Mouse (Mus musculus) thymus, postnatal 0 days (tissue): ENCODE results near the gene Cep350. TPM values are rescaled to one million over a fixed set of nuclear protein-coding genes. Genes with fewer than 3 reads are reported as not detected.
"Not testable (repeated sequence)": the region's sequence is repeated elsewhere in the genome, so short reads cannot be mapped to it uniquely, and the experiment has no call there.

Experiments
- DNase-seq: peaks from one replicate; pipeline ENCODE4 v3.0.0-alpha.2; 2015; ENCODE audit warnings: low spot score
- polyA plus RNA-seq: library from polyadenylated mRNA; unstranded; fragments of >200 nt; fragmentation: Nextera tagmentation; extraction: Ambion mirVana; gene quantifications from 2 replicates; pipeline ENCODE4 v1.2.1, GENCODE M21; 2015

Gene Cep350
- polyA plus RNA-seq, 1 experiment from 2014 or later: 16.9 TPM

DNA sequence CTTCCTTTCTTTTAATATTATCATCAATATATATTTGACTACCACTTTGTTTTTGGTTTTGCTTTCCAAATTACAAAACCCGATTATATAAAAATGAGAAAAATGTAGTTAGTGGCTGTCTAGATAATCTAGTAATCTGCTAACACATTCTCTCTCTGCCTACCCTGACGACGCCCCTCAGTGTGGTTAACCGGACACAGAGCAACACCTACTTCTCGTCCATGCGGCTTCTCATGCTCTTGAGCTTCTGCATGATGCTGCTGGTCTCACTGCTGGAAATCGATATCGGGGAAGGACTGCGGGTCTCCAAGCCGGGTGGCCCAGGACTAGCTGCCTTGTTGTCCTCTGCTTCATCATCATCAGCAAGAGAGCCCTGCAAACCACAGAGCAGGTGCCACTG lies 78.7 kb downstream of the Cep350 start:
- DNase-seq: no peak

- DNase-seq: no peak
Observed at GRCm38 (mm10) chr1:155886846-155887245, 86.2 kb downstream of the Cep350 start.

GRCm38 (mm10) chr1:155882646-155883231 lies 90.3 kb downstream of the Cep350 start:
- DNase-seq: not testable (repeated sequence)

GRCm38 (mm10) chr1:155879596-155879995 lies 93.5 kb downstream of the Cep350 start:
- DNase-seq: no peak

DNA sequence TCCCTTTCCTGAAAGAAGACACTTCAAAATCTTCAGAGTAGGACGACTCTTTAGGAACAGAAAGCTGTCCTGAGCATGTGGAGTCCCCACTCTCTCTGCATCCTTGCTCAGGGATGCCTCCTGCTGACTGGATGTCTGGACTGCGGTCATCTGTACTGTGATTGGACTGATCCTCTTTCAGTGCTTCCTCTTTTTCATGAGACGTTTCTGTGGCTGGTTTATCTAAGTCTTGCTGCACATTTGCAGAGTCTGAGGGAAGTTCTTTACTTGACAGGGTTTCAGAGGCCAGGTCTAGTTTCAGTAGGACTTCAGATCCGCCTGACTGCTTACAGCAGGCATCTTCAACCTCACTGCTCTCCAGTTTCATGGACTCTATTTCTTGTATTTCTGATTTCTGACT lies 110.1 kb downstream of the Cep350 start:
- DNase-seq: no peak

- DNase-seq: no peak
Observed at GRCm38 (mm10) chr1:155854926-155855702, 117.9 kb downstream of the Cep350 start.

- no peak for DNase-seq
Observed at GRCm38 (mm10) chr1:155853009-155853408, 120.0 kb downstream of the Cep350 start.

GRCm38 (mm10) chr1:155844235-155844634 lies 128.8 kb downstream of the Cep350 start:
- no peak for DNase-seq

DNA sequence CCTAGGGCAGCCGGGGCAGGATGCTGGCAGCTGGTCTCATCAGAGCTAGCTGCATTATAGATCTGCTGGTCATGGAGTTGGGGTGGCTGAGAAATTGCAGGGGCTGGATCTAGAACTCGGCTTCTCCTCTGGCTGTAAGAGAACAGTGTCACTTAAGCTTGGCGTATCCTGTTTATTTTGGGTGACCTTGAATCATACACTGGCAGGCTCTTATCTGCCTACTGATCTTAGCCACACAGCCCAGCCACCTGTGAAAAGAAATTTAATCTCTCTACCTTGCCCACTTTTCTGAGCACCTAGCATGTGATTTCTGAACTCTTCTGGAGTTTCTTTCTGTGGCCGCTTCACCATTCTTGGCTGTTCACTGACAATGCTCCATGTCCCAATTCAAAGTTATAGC lies 129.5 kb downstream of the Cep350 start:
- DNase-seq: peak; percentile 7

GRCm38 (mm10) chr1:155835667-155836066 lies 137.4 kb downstream of the Cep350 start:
- DNase-seq: no peak

DNA sequence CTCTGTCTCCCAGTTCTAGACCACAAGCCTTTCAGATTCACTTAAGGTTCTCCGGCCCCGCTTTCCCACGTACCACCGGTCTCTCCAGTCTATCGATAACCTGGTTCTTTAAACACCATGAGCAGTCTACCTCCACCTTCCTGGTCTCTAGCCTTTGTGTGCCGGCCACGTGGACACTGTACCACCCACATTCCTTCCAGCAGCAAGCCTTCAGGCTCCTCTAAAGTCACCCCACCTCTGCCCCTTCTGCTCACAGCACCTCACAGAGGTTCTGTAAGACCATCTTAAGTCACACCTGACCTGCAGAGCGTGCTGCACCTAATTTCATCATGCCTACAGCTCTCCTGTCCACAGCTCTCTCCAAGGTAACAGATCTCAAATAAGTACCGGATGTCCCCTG lies 139.4 kb downstream of the Cep350 start:
- DNase-seq: no peak

DNA sequence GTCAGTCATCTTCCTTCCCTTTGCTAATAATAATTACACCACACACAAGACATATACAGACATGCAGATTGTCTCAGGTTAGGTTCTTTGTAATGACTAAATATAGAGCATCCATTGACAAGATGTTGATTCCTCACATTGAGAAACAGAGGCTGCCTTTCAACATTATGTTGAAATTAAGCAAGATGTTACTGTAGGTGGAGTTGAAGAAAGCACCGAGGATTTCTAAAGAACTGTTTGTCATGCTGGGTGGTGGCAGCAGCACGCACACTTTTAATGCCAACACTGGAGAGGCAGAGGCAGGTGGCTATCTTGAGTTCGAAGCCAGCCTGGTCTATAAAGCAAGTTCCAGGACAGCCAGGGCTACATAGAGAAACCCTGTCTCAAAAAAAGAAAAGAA lies 141.1 kb downstream of the Cep350 start:
- no peak for DNase-seq

- DNase-seq: no peak
Observed at GRCm38 (mm10) chr1:155830861-155831260, 142.2 kb downstream of the Cep350 start.

GRCm38 (mm10) chr1:155827703-155828295 lies 145.3 kb downstream of the Cep350 start:
- DNase-seq: no peak

DNA sequence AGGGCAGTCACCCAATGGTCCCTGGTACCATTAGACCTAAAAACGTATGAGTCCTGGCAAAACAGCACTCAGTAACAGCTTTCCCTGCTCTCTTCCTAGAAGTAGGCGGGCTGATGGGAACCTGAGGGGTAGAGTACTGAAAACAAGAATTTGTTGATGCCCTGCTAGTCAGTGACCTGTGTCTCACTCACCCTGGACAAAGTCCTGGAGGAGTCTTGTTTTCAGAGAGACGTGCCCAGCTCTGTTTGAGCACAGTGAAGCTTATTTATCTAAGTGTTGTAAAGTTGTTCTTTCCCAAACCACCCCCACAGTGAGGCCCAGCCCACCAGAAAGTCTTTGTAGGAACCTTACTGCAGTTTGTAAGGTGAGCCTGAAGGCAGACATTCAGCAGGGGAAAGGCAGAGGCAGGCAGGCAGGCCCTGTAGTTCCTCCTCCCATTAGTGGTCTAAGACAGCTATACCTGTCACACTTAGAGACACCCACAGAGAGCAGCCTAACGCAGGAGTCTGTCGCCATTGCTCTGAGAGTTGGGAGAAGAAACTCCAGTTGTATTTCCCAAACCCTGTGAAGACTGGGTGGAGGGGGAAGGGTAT lies 146.2 kb downstream of the Cep350 start:
- no peak for DNase-seq

GRCm38 (mm10) chr1:155825940-155826716 lies 146.9 kb downstream of the Cep350 start:
- no peak for DNase-seq

DNA sequence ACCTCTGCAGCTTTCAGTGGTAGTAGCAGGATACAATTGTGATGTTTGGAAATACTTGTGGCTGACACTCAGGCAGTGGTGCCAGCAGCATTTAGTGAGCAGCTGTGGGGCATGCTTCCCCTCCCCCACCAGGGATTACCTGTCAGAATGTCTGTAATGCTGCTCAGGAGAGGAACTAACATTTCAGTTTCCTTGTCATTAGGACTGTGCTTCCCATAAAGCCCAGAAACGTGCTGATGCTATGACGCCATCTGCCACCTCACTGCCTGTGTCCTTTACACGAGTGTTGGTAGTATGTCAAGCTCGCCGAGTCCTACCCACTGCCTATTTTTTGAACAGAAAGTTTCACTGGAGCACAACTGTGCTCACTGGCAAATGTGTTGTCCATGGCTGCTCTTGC lies 152.4 kb downstream of the Cep350 start:
- no peak for DNase-seq

GRCm38 (mm10) chr1:155816167-155816566 lies 156.9 kb downstream of the Cep350 start:
- DNase-seq: no peak

DNA sequence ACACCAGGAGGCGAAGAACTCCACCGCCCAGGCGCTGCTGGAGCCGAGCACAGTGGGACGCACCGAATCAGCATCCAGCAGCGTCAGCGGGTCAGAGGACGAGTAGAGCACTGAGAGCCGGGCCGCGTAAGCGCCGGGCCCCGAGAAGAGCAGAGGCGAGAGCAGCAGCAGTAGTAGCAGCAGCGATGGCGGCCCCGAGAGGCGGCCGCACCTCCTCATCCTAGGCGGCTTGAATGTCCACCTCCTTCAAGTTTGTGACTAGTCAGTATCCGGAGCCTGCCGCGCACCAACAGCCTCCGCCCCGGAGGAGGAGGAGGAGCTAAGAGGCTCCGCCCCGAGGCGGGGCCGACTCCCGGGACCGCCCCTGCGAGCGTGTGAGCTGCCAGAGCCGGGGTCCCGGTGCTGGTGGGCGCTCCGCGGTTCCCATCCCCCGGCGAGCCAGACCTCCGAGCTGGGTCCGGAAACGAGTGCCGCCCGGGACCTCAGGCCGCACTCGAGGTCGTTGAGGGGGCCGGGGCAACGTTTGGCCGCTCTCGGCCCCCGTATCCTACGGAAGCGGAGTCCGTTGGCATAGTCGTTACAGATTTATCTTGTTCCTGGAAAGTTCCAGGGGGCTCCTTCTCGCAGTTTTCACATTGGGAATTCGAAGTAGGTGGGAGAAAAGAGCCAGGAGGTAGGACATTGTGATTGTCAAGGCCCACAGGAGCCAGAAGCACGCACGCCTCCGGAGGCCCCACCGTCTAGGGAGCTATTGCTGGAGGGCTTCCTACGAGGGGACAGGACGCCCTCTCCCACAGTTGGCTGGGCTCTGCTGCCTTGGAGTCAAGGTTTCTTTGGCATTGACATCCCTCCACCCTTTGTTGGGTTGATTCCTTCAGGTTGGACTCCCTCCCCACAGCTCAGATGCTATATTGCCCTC lies 160.2 kb downstream of the Cep350 start, which contains the start of gene Qsox1:
Gene Qsox1 (minus strand): TSS at position 309 of the 919 bp plus-strand sequence.
- DNase-seq: peak; percentile 92

GRCm38 (mm10) chr1:155811995-155812580 lies 161.0 kb downstream of the Cep350 start:
- DNase-seq: no peak
